Mouse (Mus musculus): Measurements from ENCODE around the gene Vegfa.

DNA sequence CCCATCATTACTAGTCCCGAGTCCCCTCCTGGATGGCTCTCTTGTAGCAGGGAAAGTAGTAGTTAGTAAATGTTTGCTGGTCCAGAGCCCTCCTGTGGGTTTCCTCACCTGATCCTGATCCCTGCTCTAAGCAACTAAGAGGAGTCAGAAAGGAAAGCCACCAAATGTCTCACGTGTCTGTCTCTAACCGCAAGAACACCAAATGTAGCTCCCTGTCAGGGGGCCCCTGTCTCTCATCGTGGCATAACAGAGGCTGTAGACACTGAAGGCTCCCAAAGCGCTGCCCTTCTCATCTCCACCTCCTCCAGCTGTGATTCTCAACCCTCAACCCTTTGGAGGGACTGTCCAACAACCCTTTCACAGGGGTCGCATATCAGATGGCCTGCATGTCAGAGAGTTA, 1.9 kb upstream of the Vegfa start:
- no peak for TF ChIP-seq CTCF (IDR thresholded peaks at IDR 0.05; ENCODE audit: low read depth, low read length)
- no peak for TF ChIP-seq POLR2A (IDR thresholded peaks at IDR 0.05; ENCODE audit: extremely low read depth, insufficient read depth, low read length)

Measured in liver, adult 2 months (tissue).